Mouse (Mus musculus): Measurements from ENCODE around the gene Olfr1036. TPM values are rescaled to one million over a fixed set of nuclear protein-coding genes. Genes with fewer than 3 reads are reported as not detected.

Gene Olfr1036
- not detected for polyA plus RNA-seq (2015; fragmentation: Illumina TruSeq; extraction: RNeasy Lipid Tissue Mini Kit (QIAGEN cat#74804); ENCODE audit: insufficient read depth, low read depth, low replicate concordance)

DNA sequence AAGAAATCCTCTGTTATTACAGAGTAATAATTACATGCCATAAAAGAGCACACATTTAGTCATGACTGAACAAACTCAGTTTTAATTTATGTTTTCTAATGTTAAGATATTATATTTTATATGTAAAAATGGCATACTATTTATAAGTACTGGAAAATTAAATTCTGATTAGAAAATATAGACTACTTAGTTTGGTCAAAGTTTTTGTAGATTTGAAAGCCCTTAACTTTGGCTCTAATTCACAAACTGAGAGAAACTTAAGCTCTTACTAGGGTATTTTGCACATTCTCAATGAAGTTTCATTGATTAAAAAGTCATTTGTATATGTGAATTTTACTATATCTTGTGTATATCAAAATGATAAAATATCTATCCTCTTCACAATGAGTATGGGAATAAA lies at the start of gene Olfr1036:
Olfr1036 (plus strand) TSS at position 301 of the 400 bp plus-strand sequence.

GRCm38 (mm10) chr2:86045561-86045960 lies 28.2 kb upstream of the Olfr1036 start, which contains the start of gene Olfr1034:
Olfr1034 (plus strand) TSS chr2:86045861.

DNA sequence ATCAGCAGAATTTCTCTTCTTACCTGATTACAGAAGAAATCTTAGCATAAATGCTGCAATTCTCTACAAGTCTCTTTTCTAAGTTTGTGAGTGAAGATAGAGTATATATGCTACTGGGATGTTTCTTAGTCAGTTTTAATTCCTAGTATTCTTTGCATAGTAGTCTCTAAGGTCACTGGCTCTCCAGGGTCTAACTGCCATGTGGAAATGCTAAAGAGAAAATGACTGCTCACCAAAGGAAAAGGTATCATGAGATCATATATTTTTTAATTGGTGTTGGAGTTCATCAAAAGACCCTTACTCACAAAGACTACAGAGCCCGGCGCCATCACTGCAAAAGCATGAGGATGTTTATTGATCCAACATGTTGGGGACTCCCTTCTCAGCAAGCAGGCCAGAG lies 13.5 kb downstream of the Olfr1036 start, which contains the start of gene Olfr1037:
Olfr1037 (minus strand) TSS at position 101 of the 400 bp plus-strand sequence.

Other genes with a start within 250 kb of the Olfr1036 start
- gene Olfr1019, start 228.5 kb upstream of the Olfr1036 start, polyA plus RNA-seq (2015; fragmentation: Illumina TruSeq; extraction: RNeasy Lipid Tissue Mini Kit (QIAGEN cat#74804); ENCODE audit: insufficient read depth, low read depth, low replicate concordance) = not detected
- gene Olfr1020, start 227.0 kb upstream of the Olfr1036 start, polyA plus RNA-seq (2015; fragmentation: Illumina TruSeq; extraction: RNeasy Lipid Tissue Mini Kit (QIAGEN cat#74804); ENCODE audit: insufficient read depth, low read depth, low replicate concordance) = not detected
- not detected for gene Olfr1022, start 205.4 kb upstream of the Olfr1036 start, polyA plus RNA-seq (2015; fragmentation: Illumina TruSeq; extraction: RNeasy Lipid Tissue Mini Kit (QIAGEN cat#74804); ENCODE audit: insufficient read depth, low read depth, low replicate concordance)
- gene Olfr1023, start 188.4 kb upstream of the Olfr1036 start, polyA plus RNA-seq (2015; fragmentation: Illumina TruSeq; extraction: RNeasy Lipid Tissue Mini Kit (QIAGEN cat#74804); ENCODE audit: insufficient read depth, low read depth, low replicate concordance) = not detected
- not detected for gene Olfr1024, start 168.9 kb upstream of the Olfr1036 start, polyA plus RNA-seq (2015; fragmentation: Illumina TruSeq; extraction: RNeasy Lipid Tissue Mini Kit (QIAGEN cat#74804); ENCODE audit: insufficient read depth, low read depth, low replicate concordance)
- not detected for gene Olfr1025-ps1, start 158.8 kb upstream of the Olfr1036 start, polyA plus RNA-seq (2015; fragmentation: Illumina TruSeq; extraction: RNeasy Lipid Tissue Mini Kit (QIAGEN cat#74804); ENCODE audit: insufficient read depth, low read depth, low replicate concordance)
- gene Olfr1026, start 152.4 kb upstream of the Olfr1036 start, polyA plus RNA-seq (2015; fragmentation: Illumina TruSeq; extraction: RNeasy Lipid Tissue Mini Kit (QIAGEN cat#74804); ENCODE audit: insufficient read depth, low read depth, low replicate concordance) = not detected
- gene Olfr1028, start 123.6 kb upstream of the Olfr1036 start, polyA plus RNA-seq (2015; fragmentation: Illumina TruSeq; extraction: RNeasy Lipid Tissue Mini Kit (QIAGEN cat#74804); ENCODE audit: insufficient read depth, low read depth, low replicate concordance) = not detected
- not detected for gene Olfr1029, start 100.1 kb upstream of the Olfr1036 start, polyA plus RNA-seq (2015; fragmentation: Illumina TruSeq; extraction: RNeasy Lipid Tissue Mini Kit (QIAGEN cat#74804); ENCODE audit: insufficient read depth, low read depth, low replicate concordance)
- not detected for gene Olfr1030, start 94.7 kb upstream of the Olfr1036 start, polyA plus RNA-seq (2015; fragmentation: Illumina TruSeq; extraction: RNeasy Lipid Tissue Mini Kit (QIAGEN cat#74804); ENCODE audit: insufficient read depth, low read depth, low replicate concordance)
- not detected for gene Olfr1031, start 83.7 kb upstream of the Olfr1036 start, polyA plus RNA-seq (2015; fragmentation: Illumina TruSeq; extraction: RNeasy Lipid Tissue Mini Kit (QIAGEN cat#74804); ENCODE audit: insufficient read depth, low read depth, low replicate concordance)
- not detected for gene Olfr1032, start 68.5 kb upstream of the Olfr1036 start, polyA plus RNA-seq (2015; fragmentation: Illumina TruSeq; extraction: RNeasy Lipid Tissue Mini Kit (QIAGEN cat#74804); ENCODE audit: insufficient read depth, low read depth, low replicate concordance)
- 0.72 TPM for gene Olfr1033, start 53.4 kb upstream of the Olfr1036 start, polyA plus RNA-seq (2015; fragmentation: Illumina TruSeq; extraction: RNeasy Lipid Tissue Mini Kit (QIAGEN cat#74804); ENCODE audit: insufficient read depth, low read depth, low replicate concordance)
- gene Olfr1034, start 28.1 kb upstream of the Olfr1036 start, polyA plus RNA-seq (2015; fragmentation: Illumina TruSeq; extraction: RNeasy Lipid Tissue Mini Kit (QIAGEN cat#74804); ENCODE audit: insufficient read depth, low read depth, low replicate concordance) = 0.17 TPM
- not detected for gene Olfr1037, start 13.4 kb downstream of the Olfr1036 start, polyA plus RNA-seq (2015; fragmentation: Illumina TruSeq; extraction: RNeasy Lipid Tissue Mini Kit (QIAGEN cat#74804); ENCODE audit: insufficient read depth, low read depth, low replicate concordance)
- gene Olfr1039, start 61.9 kb downstream of the Olfr1036 start, polyA plus RNA-seq (2015; fragmentation: Illumina TruSeq; extraction: RNeasy Lipid Tissue Mini Kit (QIAGEN cat#74804); ENCODE audit: insufficient read depth, low read depth, low replicate concordance) = not detected
- gene Olfr1040, start 72.7 kb downstream of the Olfr1036 start, polyA plus RNA-seq (2015; fragmentation: Illumina TruSeq; extraction: RNeasy Lipid Tissue Mini Kit (QIAGEN cat#74804); ENCODE audit: insufficient read depth, low read depth, low replicate concordance) = not detected
- gene Olfr1042, start 87.8 kb downstream of the Olfr1036 start, polyA plus RNA-seq (2015; fragmentation: Illumina TruSeq; extraction: RNeasy Lipid Tissue Mini Kit (QIAGEN cat#74804); ENCODE audit: insufficient read depth, low read depth, low replicate concordance) = not detected
- not detected for gene Olfr1043, start 93.5 kb downstream of the Olfr1036 start, polyA plus RNA-seq (2015; fragmentation: Illumina TruSeq; extraction: RNeasy Lipid Tissue Mini Kit (QIAGEN cat#74804); ENCODE audit: insufficient read depth, low read depth, low replicate concordance)
- not detected for gene Olfr1044, start 103.8 kb downstream of the Olfr1036 start, polyA plus RNA-seq (2015; fragmentation: Illumina TruSeq; extraction: RNeasy Lipid Tissue Mini Kit (QIAGEN cat#74804); ENCODE audit: insufficient read depth, low read depth, low replicate concordance)
- gene Olfr52, start 111.7 kb downstream of the Olfr1036 start, polyA plus RNA-seq (2015; fragmentation: Illumina TruSeq; extraction: RNeasy Lipid Tissue Mini Kit (QIAGEN cat#74804); ENCODE audit: insufficient read depth, low read depth, low replicate concordance) = not detected
- not detected for gene Olfr1045, start 129.0 kb downstream of the Olfr1036 start, polyA plus RNA-seq (2015; fragmentation: Illumina TruSeq; extraction: RNeasy Lipid Tissue Mini Kit (QIAGEN cat#74804); ENCODE audit: insufficient read depth, low read depth, low replicate concordance)
- gene Olfr1046, start 145.3 kb downstream of the Olfr1036 start, polyA plus RNA-seq (2015; fragmentation: Illumina TruSeq; extraction: RNeasy Lipid Tissue Mini Kit (QIAGEN cat#74804); ENCODE audit: insufficient read depth, low read depth, low replicate concordance) = not detected
- gene Olfr1047, start 157.4 kb downstream of the Olfr1036 start, polyA plus RNA-seq (2015; fragmentation: Illumina TruSeq; extraction: RNeasy Lipid Tissue Mini Kit (QIAGEN cat#74804); ENCODE audit: insufficient read depth, low read depth, low replicate concordance) = not detected
- not detected for gene Olfr1048, start 166.3 kb downstream of the Olfr1036 start, polyA plus RNA-seq (2015; fragmentation: Illumina TruSeq; extraction: RNeasy Lipid Tissue Mini Kit (QIAGEN cat#74804); ENCODE audit: insufficient read depth, low read depth, low replicate concordance)
- gene Olfr1049, start 184.3 kb downstream of the Olfr1036 start, polyA plus RNA-seq (2015; fragmentation: Illumina TruSeq; extraction: RNeasy Lipid Tissue Mini Kit (QIAGEN cat#74804); ENCODE audit: insufficient read depth, low read depth, low replicate concordance) = not detected
- not detected for gene Olfr1051, start 205.1 kb downstream of the Olfr1036 start, polyA plus RNA-seq (2015; fragmentation: Illumina TruSeq; extraction: RNeasy Lipid Tissue Mini Kit (QIAGEN cat#74804); ENCODE audit: insufficient read depth, low read depth, low replicate concordance)
- not detected for gene Olfr1052, start 218.5 kb downstream of the Olfr1036 start, polyA plus RNA-seq (2015; fragmentation: Illumina TruSeq; extraction: RNeasy Lipid Tissue Mini Kit (QIAGEN cat#74804); ENCODE audit: insufficient read depth, low read depth, low replicate concordance)
- gene Olfr1053, start 241.3 kb downstream of the Olfr1036 start, polyA plus RNA-seq (2015; fragmentation: Illumina TruSeq; extraction: RNeasy Lipid Tissue Mini Kit (QIAGEN cat#74804); ENCODE audit: insufficient read depth, low read depth, low replicate concordance) = not detected

Data from pancreas, adult 10 weeks (tissue).